Mouse (Mus musculus): ENCODE results near the gene Tsc22d1. TPM values are rescaled to one million over a fixed set of nuclear protein-coding genes. Genes with fewer than 3 reads are reported as not detected.
A peak's percentile ranks its signal among the peaks of the same experiment; 100 is the strongest.

Tsc22d1 gene
- polyA plus RNA-seq, 1 experiment from 2014 or later = 499 TPM

- DNase-seq (ENCODE audit: low spot score) = peak; percentile 42
- H3K4me2 ChIP-seq (ENCODE audit: low read depth, low read length) = peak overlapping the region; percentile 43
- H3K9ac ChIP-seq (ENCODE audit: low read depth, low read length) = no peak overlapping the region
- H3K9me3 ChIP-seq (ENCODE audit: control insufficient read depth, low read length) = no peaks in the 10 kb centered on the region
- no peaks in the 10 kb centered on the region for H3K27me3 ChIP-seq (replicated peaks; ENCODE audit: control insufficient read depth, insufficient read depth, low read length)
- H3K27ac ChIP-seq (replicated peaks; ENCODE audit: low read depth, low read length) = peak overlapping the region; percentile 54
- H3K36me3 ChIP-seq (ENCODE audit: control insufficient read depth, insufficient read depth, low read length) = no peaks in the 10 kb centered on the region
- H3K4me1 ChIP-seq (ENCODE audit: control insufficient read depth, insufficient read depth, low read length) = peaks cover 21% of the 10 kb centered on the region
- ATAC-seq (ENCODE audit: low read depth) = peak; percentile 34; the same call in 1 of the 2 replicates
- 4% methylated on average over 10 of the region's 10 CpGs for WGBS
- peak overlapping the region; percentile 10; the same call in 1 of the 2 replicates for H3K4me3 ChIP-seq (ENCODE audit: low read depth, low read length)
Observed at GRCm38 (mm10) chr14:76533170-76533815, 118.5 kb downstream of the Tsc22d1 start.

- WGBS = 96% methylated on average over 1 of the region's 1 CpGs
- H3K36me3 ChIP-seq (ENCODE audit: control insufficient read depth, insufficient read depth, low read length) = no peaks in the 10 kb centered on the region
- no peak overlapping the region for H3K9ac ChIP-seq (ENCODE audit: low read depth, low read length)
- no peak for DNase-seq (ENCODE audit: low spot score)
- H3K4me3 ChIP-seq (ENCODE audit: low read depth, low read length) = no peak overlapping the region
- no peaks in the 10 kb centered on the region for H3K9me3 ChIP-seq (ENCODE audit: control insufficient read depth, low read length)
- ATAC-seq (ENCODE audit: low read depth) = no peak
- H3K27ac ChIP-seq (replicated peaks; ENCODE audit: low read depth, low read length) = no peak overlapping the region
- no peak overlapping the region for H3K4me2 ChIP-seq (ENCODE audit: low read depth, low read length)
- no peaks in the 10 kb centered on the region for H3K27me3 ChIP-seq (replicated peaks; ENCODE audit: control insufficient read depth, insufficient read depth, low read length)
- peaks cover 14% of the 10 kb centered on the region for H3K4me1 ChIP-seq (ENCODE audit: control insufficient read depth, insufficient read depth, low read length)
Observed at GRCm38 (mm10) chr14:76535096-76535495, 120.3 kb downstream of the Tsc22d1 start.

GRCm38 (mm10) chr14:76536921-76537320 lies 122.2 kb downstream of the Tsc22d1 start:
- H3K9me3 ChIP-seq (ENCODE audit: control insufficient read depth, low read length) = no peaks in the 10 kb centered on the region
- H3K4me1 ChIP-seq (ENCODE audit: control insufficient read depth, insufficient read depth, low read length) = peaks cover 14% of the 10 kb centered on the region
- no peaks in the 10 kb centered on the region for H3K27me3 ChIP-seq (replicated peaks; ENCODE audit: control insufficient read depth, insufficient read depth, low read length)
- H3K4me3 ChIP-seq (ENCODE audit: low read depth, low read length) = no peak overlapping the region
- H3K4me2 ChIP-seq (ENCODE audit: low read depth, low read length) = no peak overlapping the region
- 28% methylated on average over 6 of the region's 6 CpGs for WGBS
- H3K27ac ChIP-seq (replicated peaks; ENCODE audit: low read depth, low read length) = no peak overlapping the region
- DNase-seq (ENCODE audit: low spot score) (peak; percentile 40), ATAC-seq (ENCODE audit: low read depth) (no peak)
- H3K9ac ChIP-seq (ENCODE audit: low read depth, low read length) = no peak overlapping the region
- no peaks in the 10 kb centered on the region for H3K36me3 ChIP-seq (ENCODE audit: control insufficient read depth, insufficient read depth, low read length)

GRCm38 (mm10) chr14:76540005-76540670 lies 125.4 kb downstream of the Tsc22d1 start:
- WGBS = 87% methylated on average over 5 of the region's 5 CpGs
- H3K4me2 ChIP-seq (ENCODE audit: low read depth, low read length) = no peak overlapping the region
- H3K9me3 ChIP-seq (ENCODE audit: control insufficient read depth, low read length) = no peaks in the 10 kb centered on the region
- no peaks in the 10 kb centered on the region for H3K36me3 ChIP-seq (ENCODE audit: control insufficient read depth, insufficient read depth, low read length)
- H3K4me3 ChIP-seq (ENCODE audit: low read depth, low read length) = no peak overlapping the region
- H3K27me3 ChIP-seq (replicated peaks; ENCODE audit: control insufficient read depth, insufficient read depth, low read length) = no peaks in the 10 kb centered on the region
- no peak for DNase-seq (ENCODE audit: low spot score)
- no peaks in the 10 kb centered on the region for H3K4me1 ChIP-seq (ENCODE audit: control insufficient read depth, insufficient read depth, low read length)
- no peak overlapping the region for H3K9ac ChIP-seq (ENCODE audit: low read depth, low read length)
- H3K27ac ChIP-seq (replicated peaks; ENCODE audit: low read depth, low read length) = no peak overlapping the region
- no peak for ATAC-seq (ENCODE audit: low read depth)

- WGBS = 68% methylated on average over 2 of the region's 2 CpGs
- ATAC-seq (ENCODE audit: low read depth) (no peak), DNase-seq (ENCODE audit: low spot score) (no peak)
Observed at GRCm38 (mm10) chr14:76541341-76541740, 126.6 kb downstream of the Tsc22d1 start.

GRCm38 (mm10) chr14:76544136-76544535 lies 129.4 kb downstream of the Tsc22d1 start:
- Histone ChIP-seq H3K9me3 (ENCODE audit: control insufficient read depth, low read length) (no peaks in the 10 kb centered on the region), H3K36me3 (ENCODE audit: control insufficient read depth, insufficient read depth, low read length) (no peaks in the 10 kb centered on the region), H3K9ac (ENCODE audit: low read depth, low read length) (no peak overlapping the region), H3K27ac (replicated peaks; ENCODE audit: low read depth, low read length) (no peak overlapping the region), H3K4me2 (ENCODE audit: low read depth, low read length) (no peak overlapping the region), H3K27me3 (replicated peaks; ENCODE audit: control insufficient read depth, insufficient read depth, low read length) (no peaks in the 10 kb centered on the region), H3K4me3 (ENCODE audit: low read depth, low read length) (no peak overlapping the region), H3K4me1 (ENCODE audit: control insufficient read depth, insufficient read depth, low read length) (no peaks in the 10 kb centered on the region)
- no peak for DNase-seq (ENCODE audit: low spot score)
- WGBS = 77% methylated on average over 6 of the region's 6 CpGs
- ATAC-seq (ENCODE audit: low read depth) = no peak

More at GRCm38 (mm10) chr14:76541341-76541740, 126.6 kb downstream of the Tsc22d1 start:
- Histone ChIP-seq H3K9ac (ENCODE audit: low read depth, low read length) (no peak overlapping the region), H3K36me3 (ENCODE audit: control insufficient read depth, insufficient read depth, low read length) (no peaks in the 10 kb centered on the region), H3K27ac (replicated peaks; ENCODE audit: low read depth, low read length) (no peak overlapping the region), H3K4me2 (ENCODE audit: low read depth, low read length) (no peak overlapping the region), H3K4me1 (ENCODE audit: control insufficient read depth, insufficient read depth, low read length) (no peaks in the 10 kb centered on the region), H3K27me3 (replicated peaks; ENCODE audit: control insufficient read depth, insufficient read depth, low read length) (no peaks in the 10 kb centered on the region), H3K9me3 (ENCODE audit: control insufficient read depth, low read length) (no peaks in the 10 kb centered on the region), H3K4me3 (ENCODE audit: low read depth, low read length) (no peak overlapping the region)

- H3K4me3 ChIP-seq (ENCODE audit: low read depth, low read length) = peak overlapping the region; percentile 67
- no peaks in the 10 kb centered on the region for H3K27me3 ChIP-seq (replicated peaks; ENCODE audit: control insufficient read depth, insufficient read depth, low read length)
- peaks cover 21% of the 10 kb centered on the region for H3K4me1 ChIP-seq (ENCODE audit: control insufficient read depth, insufficient read depth, low read length)
- H3K36me3 ChIP-seq (ENCODE audit: control insufficient read depth, insufficient read depth, low read length) = no peaks in the 10 kb centered on the region
- H3K4me2 ChIP-seq (ENCODE audit: low read depth, low read length) = peak overlapping the region; percentile 96
- ATAC-seq (ENCODE audit: low read depth) = peak; percentile 13
- H3K27ac ChIP-seq (replicated peaks; ENCODE audit: low read depth, low read length) = peak overlapping the region; percentile 85
- H3K9ac ChIP-seq (ENCODE audit: low read depth, low read length) = peak overlapping the region; percentile 80
- no peaks in the 10 kb centered on the region for H3K9me3 ChIP-seq (ENCODE audit: control insufficient read depth, low read length)
- DNase-seq (ENCODE audit: low spot score) = peak; percentile 75
- WGBS = 30% methylated on average over 18 of the region's 18 CpGs
Observed at GRCm38 (mm10) chr14:76555263-76556030, 140.7 kb downstream of the Tsc22d1 start.

- WGBS = 1% methylated on average over 45 of the region's 67 CpGs
- Histone ChIP-seq H3K4me1 (ENCODE audit: control insufficient read depth, insufficient read depth, low read length) (peaks cover 22% of the 10 kb centered on the region), H3K36me3 (ENCODE audit: control insufficient read depth, insufficient read depth, low read length) (no peaks in the 10 kb centered on the region), H3K27ac (replicated peaks; ENCODE audit: low read depth, low read length) (peak overlapping the region; percentile 85), H3K9me3 (ENCODE audit: control insufficient read depth, low read length) (no peaks in the 10 kb centered on the region), H3K9ac (ENCODE audit: low read depth, low read length) (peak overlapping the region; percentile 80), H3K4me2 (ENCODE audit: low read depth, low read length) (peak overlapping the region; percentile 96), H3K4me3 (ENCODE audit: low read depth, low read length) (peak overlapping the region; percentile 67), H3K27me3 (replicated peaks; ENCODE audit: control insufficient read depth, insufficient read depth, low read length) (no peaks in the 10 kb centered on the region)
- DNase-seq (ENCODE audit: low spot score) (peak; percentile 73), ATAC-seq (ENCODE audit: low read depth) (peak; percentile 64)
Observed at GRCm38 (mm10) chr14:76556031-76556851, 141.5 kb downstream of the Tsc22d1 start.

Measured in embryonic facial prominence, embryonic 14.5 days (tissue).